Mouse (Mus musculus) layer of hippocampus, adult 11-12 months (tissue): ENCODE data around the gene Fam241a.

Experiments used
- DNase-seq: peaks from one replicate; pipeline ENCODE4 v3.0.0; 2022; ENCODE audit warnings: low spot score

The Fam241a gene

GRCm38 (mm10) chr3:127836798-127837153, 59.3 kb downstream of the Fam241a start:
- DNase-seq: no peak

GRCm38 (mm10) chr3:127835594-127835993, 60.5 kb downstream of the Fam241a start:
- DNase-seq: no peak

GRCm38 (mm10) chr3:127834040-127834439, 62.1 kb downstream of the Fam241a start:
- DNase-seq: no peak

DNA sequence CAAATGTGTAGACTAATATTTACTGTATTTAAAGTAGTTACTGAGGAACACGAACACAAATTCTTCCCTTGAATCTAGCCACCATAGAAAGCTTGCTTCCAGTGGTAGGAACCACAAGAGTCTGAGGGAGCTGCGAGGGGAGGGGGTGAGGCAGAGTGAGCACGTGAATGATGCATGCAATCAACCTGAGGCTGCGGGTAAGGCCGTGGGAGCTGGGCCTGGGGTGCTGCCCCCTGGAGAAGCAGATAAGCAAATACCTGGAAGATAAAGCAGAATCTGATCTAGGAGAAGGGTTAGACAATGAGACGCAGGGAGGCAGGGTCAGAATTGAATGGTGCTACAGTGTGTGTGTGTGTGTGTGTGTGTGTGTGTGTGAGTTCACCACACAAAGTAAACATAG, 65.0 kb downstream of the Fam241a start:
- DNase-seq: no peak

- DNase-seq: no peak
These were observed 65.9 kb downstream of the Fam241a start for GRCm38 (mm10) chr3:127830183-127830582.

DNA sequence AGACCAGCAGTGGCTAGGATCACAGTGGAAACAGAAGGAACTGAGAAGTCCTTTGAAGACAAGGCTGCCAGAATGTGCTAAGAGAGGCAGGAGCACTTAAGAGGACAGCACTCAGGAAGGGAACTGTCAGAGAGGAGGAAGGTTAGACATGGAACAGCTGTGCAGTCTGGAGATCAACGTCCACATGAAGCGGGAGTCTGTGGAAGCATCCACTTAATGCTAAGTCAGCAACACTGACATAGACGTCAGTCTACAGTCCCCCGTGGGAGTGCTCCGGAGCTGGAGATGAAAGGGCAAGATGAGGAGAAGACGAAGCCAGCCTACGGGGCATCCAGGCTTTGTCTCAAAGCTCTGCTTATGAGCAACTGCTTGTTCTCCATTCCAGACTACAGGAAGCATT, 69.0 kb downstream of the Fam241a start:
- no peak for DNase-seq

DNA sequence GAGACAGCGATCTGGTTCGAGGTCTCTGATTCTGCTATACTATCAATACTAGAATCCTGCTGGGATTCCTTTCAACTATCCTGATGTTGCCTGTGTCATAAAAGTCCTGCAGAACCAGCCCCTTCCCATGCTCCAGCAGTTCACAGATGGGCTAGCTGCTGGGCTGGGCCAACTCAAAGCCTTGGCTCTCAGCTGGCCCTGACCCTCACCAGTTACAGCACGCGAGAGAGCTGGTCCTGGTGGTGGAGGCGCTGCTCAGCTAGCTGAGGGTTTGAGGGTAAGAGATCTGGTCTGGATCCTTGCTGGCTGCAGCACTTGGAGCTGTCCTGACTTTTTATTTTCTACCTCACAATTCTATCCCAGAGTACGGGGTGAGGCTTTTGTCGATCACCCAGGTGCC, 69.6 kb downstream of the Fam241a start:
- no peak for DNase-seq

- DNase-seq: no peak
These were observed 71.9 kb downstream of the Fam241a start for GRCm38 (mm10) chr3:127823886-127824863.

DNA sequence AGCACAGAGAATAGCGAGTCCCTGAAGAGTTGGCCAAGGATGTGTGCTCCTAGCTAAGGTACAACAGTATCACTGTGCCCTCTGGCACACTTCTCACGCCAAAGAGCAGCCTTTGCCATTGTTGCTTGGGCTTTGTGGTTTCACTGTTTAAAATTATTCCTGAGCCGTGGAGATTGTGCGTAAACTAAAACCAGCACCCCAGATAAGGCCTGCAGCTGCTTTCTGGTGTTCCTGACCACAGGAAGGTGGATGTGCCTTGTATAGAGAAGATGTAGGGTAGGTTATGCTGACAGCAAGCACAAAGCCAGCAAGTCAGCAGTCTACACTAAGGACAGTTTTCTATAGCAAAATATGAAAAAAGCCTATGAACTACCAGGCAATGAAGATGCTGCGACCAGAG, 74.9 kb downstream of the Fam241a start:
- DNase-seq: no peak

- DNase-seq: no peak
These were observed 75.7 kb downstream of the Fam241a start for GRCm38 (mm10) chr3:127820400-127820799.
